ENCODE assay signal across 8 mouse cellular contexts in genomic region chr15:80254207-80254606, GRCm38 (mm10). TPM values are rescaled to one million over a fixed set of nuclear protein-coding genes. Genes with fewer than 3 reads are reported as not detected.
A peak's percentile ranks its signal among the peaks of the same experiment; 100 is the strongest.
DNase-seq lines count a peak whose midpoint lies in the region; ATAC-seq lines count a peak whose summit lies in the region.

No protein-coding gene starts in this region.

- peak overlapping the region; percentile 100 for H3K9ac ChIP-seq in neural tube, embryonic 11.5 days (ENCODE audit: low read length)
- peak overlapping the region; percentile 100 for H3K9ac ChIP-seq in heart, embryonic 14.5 days (ENCODE audit: low read length)
- peak overlapping the region; percentile 66 for H3K9ac ChIP-seq in limb, embryonic 11.5 days (ENCODE audit: low read length)
- H3K9ac ChIP-seq in midbrain, embryonic 15.5 days = peak overlapping the region; percentile 80

- peaks cover 16% of the 10 kb centered on the region for H3K36me3 ChIP-seq in neural tube, embryonic 11.5 days (ENCODE audit: control insufficient read depth, insufficient read depth, low read length)
- H3K36me3 ChIP-seq in heart, embryonic 14.5 days (ENCODE audit: control insufficient read depth, insufficient read depth, low read length) = peaks cover 74% of the 10 kb centered on the region
- H3K36me3 ChIP-seq in limb, embryonic 11.5 days (ENCODE audit: control insufficient read depth, insufficient read depth, low read length) = peaks cover 27% of the 10 kb centered on the region; the same call in 1 of the 2 replicates
- peaks cover 40% of the 10 kb centered on the region for H3K36me3 ChIP-seq in midbrain, embryonic 15.5 days (replicated peaks)

- DNase-seq in neural tube, embryonic 11.5 days (ENCODE audit: low spot score) = no peak
- DNase-seq in neural tube, embryonic 10.5 days (ENCODE audit: extremely low spot score, low spot score) = no peak
- DNase-seq in adrenal gland, postnatal 25 days = peak; percentile 81
- DNase-seq in limb, embryonic 11.5 days (ENCODE audit: low spot score) = no peak
- DNase-seq in ovary, postnatal 14 days (ENCODE audit: low spot score) = no peak
- no peak for DNase-seq in left cerebral cortex, adult 8-10 months (ENCODE audit: low spot score in 2 of 2)

- H3K9me3 ChIP-seq in neural tube, embryonic 11.5 days (ENCODE audit: control insufficient read depth, low read length) = no peaks in the 10 kb centered on the region
- no peaks in the 10 kb centered on the region for H3K9me3 ChIP-seq in heart, embryonic 14.5 days (ENCODE audit: control insufficient read depth, low read length)
- no peaks in the 10 kb centered on the region for H3K9me3 ChIP-seq in limb, embryonic 11.5 days (ENCODE audit: control insufficient read depth, low read length)
- H3K9me3 ChIP-seq in midbrain, embryonic 15.5 days = no peaks in the 10 kb centered on the region

- H3K4me2 ChIP-seq in neural tube, embryonic 11.5 days (ENCODE audit: low read depth) = peak overlapping the region; percentile 90
- H3K4me2 ChIP-seq in heart, embryonic 14.5 days (ENCODE audit: low read length) = peak overlapping the region; percentile 95
- peak overlapping the region; percentile 69 for H3K4me2 ChIP-seq in limb, embryonic 11.5 days (ENCODE audit: low read depth, severe bottlenecking)
- H3K4me2 ChIP-seq in midbrain, embryonic 15.5 days = peak overlapping the region; percentile 94

- H3K27me3 ChIP-seq in neural tube, embryonic 11.5 days (ENCODE audit: control insufficient read depth, insufficient read depth, low read length) = no peaks in the 10 kb centered on the region
- H3K27me3 ChIP-seq in heart, embryonic 14.5 days (ENCODE audit: control insufficient read depth, insufficient read depth, low read length) = no peaks in the 10 kb centered on the region
- no peaks in the 10 kb centered on the region for H3K27me3 ChIP-seq in limb, embryonic 11.5 days (ENCODE audit: control insufficient read depth, insufficient read depth, low read length)
- no peaks in the 10 kb centered on the region for H3K27me3 ChIP-seq in midbrain, embryonic 15.5 days (replicated peaks)

- peaks cover 15% of the 10 kb centered on the region for H3K4me1 ChIP-seq in neural tube, embryonic 11.5 days (ENCODE audit: control insufficient read depth, insufficient read depth, low read length)
- H3K4me1 ChIP-seq in heart, embryonic 14.5 days (ENCODE audit: control insufficient read depth in 2 of 2, insufficient read depth in 2 of 2, low read length in 2 of 2) = peaks cover 28 to 54% of the 10 kb centered on the region in 2 experiments
- peaks cover 27% of the 10 kb centered on the region for H3K4me1 ChIP-seq in limb, embryonic 11.5 days (ENCODE audit: control insufficient read depth, insufficient read depth, low read length)
- peaks cover 38% of the 10 kb centered on the region for H3K4me1 ChIP-seq in midbrain, embryonic 15.5 days

- H3K27ac ChIP-seq in neural tube, embryonic 11.5 days (ENCODE audit: low read depth, low read length) = peak overlapping the region; percentile 86
- H3K27ac ChIP-seq in heart, embryonic 14.5 days (replicated peaks in 1 of 2; ENCODE audit: control insufficient read depth in 1 of 2, insufficient read depth in 1 of 2, low read depth in 2 of 2, low read length in 2 of 2) = peak overlapping the region; percentile 95 to 99
- peak overlapping the region; percentile 58 for H3K27ac ChIP-seq in limb, embryonic 11.5 days (replicated peaks; ENCODE audit: low read depth, low read length)
- peak overlapping the region; percentile 100 for H3K27ac ChIP-seq in midbrain, embryonic 15.5 days

- no peak for ATAC-seq in neural tube, embryonic 11.5 days (ENCODE audit: insufficient read depth, low FRiP score, low TSS enrichment)
- ATAC-seq in heart, embryonic 14.5 days (ENCODE audit: insufficient number of reproducible peaks, insufficient read depth, low FRiP score, low read depth) = no peak
- ATAC-seq in limb, embryonic 11.5 days (ENCODE audit: insufficient number of reproducible peaks, low FRiP score, low TSS enrichment, low read depth) = no peak
- ATAC-seq in midbrain, embryonic 15.5 days (replicated peaks) = no peak

- 55% methylated on average over 6 of the region's 6 CpGs for WGBS in neural tube, embryonic 11.5 days
- WGBS in heart, embryonic 14.5 days = 27% methylated on average over 6 of the region's 6 CpGs
- 40% methylated on average over 6 of the region's 6 CpGs for WGBS in limb, embryonic 11.5 days
- 55% methylated on average over 6 of the region's 6 CpGs for WGBS in midbrain, embryonic 15.5 days

- peak overlapping the region; percentile 100 for H3K4me3 ChIP-seq in neural tube, embryonic 11.5 days (ENCODE audit: low read depth, low read length)
- peak overlapping the region; percentile 97 to 100 for H3K4me3 ChIP-seq in heart, embryonic 14.5 days (ENCODE audit: control insufficient read depth in 1 of 2, insufficient read depth in 1 of 2, low read depth in 1 of 2, low read length in 2 of 2)
- peak overlapping the region; percentile 100 for H3K4me3 ChIP-seq in limb, embryonic 11.5 days (ENCODE audit: low read depth, low read length)
- H3K4me3 ChIP-seq in midbrain, embryonic 15.5 days = peak overlapping the region; percentile 80

RNA-seq across cellular contexts. Expression of gene Atf4, which starts 0.8 kb away (rescaled TPM):
- 127 and 134 TPM in 2 replicates for polyA plus RNA-seq in neural tube, embryonic 11.5 days (2014; fragmentation: Nextera tagmentation; extraction: Ambion mirVana)
- total RNA-seq in adrenal gland, postnatal 25 days (2021) = 194 and 214 TPM in 2 replicates
- 69.6 and 71.5 TPM in 2 replicates for polyA plus RNA-seq in heart, embryonic 14.5 days (2014; fragmentation: Nextera tagmentation; extraction: Ambion mirVana)
- polyA plus RNA-seq in limb, embryonic 11.5 days (2014; fragmentation: Nextera tagmentation; extraction: Ambion mirVana) = 110 and 125 TPM in 2 replicates
- polyA plus RNA-seq in midbrain, embryonic 15.5 days (2015; fragmentation: Nextera tagmentation; extraction: Ambion mirVana) = 120 and 121 TPM in 2 replicates
- 100 to 1,000 TPM in 3 of 4 experiments, 10 to 100 TPM in 1; 98.1 to 118 (median 107) TPM for total RNA-seq in left cerebral cortex, adult 8-10 months (2022)

RNA-seq across cellular contexts. Expression of gene Rps19bp1, which starts 9.9 kb away (rescaled TPM):
- 70.3 and 76.9 TPM in 2 replicates for polyA plus RNA-seq in neural tube, embryonic 11.5 days (2014; fragmentation: Nextera tagmentation; extraction: Ambion mirVana)
- 36.2 and 37.9 TPM in 2 replicates for total RNA-seq in adrenal gland, postnatal 25 days (2021)
- polyA plus RNA-seq in heart, embryonic 14.5 days (2014; fragmentation: Nextera tagmentation; extraction: Ambion mirVana) = 41.5 and 45.9 TPM in 2 replicates
- 74.7 and 79.0 TPM in 2 replicates for polyA plus RNA-seq in limb, embryonic 11.5 days (2014; fragmentation: Nextera tagmentation; extraction: Ambion mirVana)
- 69.2 and 75.5 TPM in 2 replicates for polyA plus RNA-seq in midbrain, embryonic 15.5 days (2015; fragmentation: Nextera tagmentation; extraction: Ambion mirVana)
- 10 to 100 TPM; 32.5 to 39.3 (median 38.4) TPM for total RNA-seq in left cerebral cortex, adult 8-10 months (2022)

RNA-seq across cellular contexts. Expression of gene AC140267.1, which starts 18.6 kb away (rescaled TPM):
- not detected in 2 replicates for polyA plus RNA-seq in neural tube, embryonic 11.5 days (2014; fragmentation: Nextera tagmentation; extraction: Ambion mirVana)
- total RNA-seq in adrenal gland, postnatal 25 days (2021) = 16.0 TPM in 1 of 2 replicates, not detected in the other
- not detected in 2 replicates for polyA plus RNA-seq in heart, embryonic 14.5 days (2014; fragmentation: Nextera tagmentation; extraction: Ambion mirVana)
- not detected in 2 replicates for polyA plus RNA-seq in limb, embryonic 11.5 days (2014; fragmentation: Nextera tagmentation; extraction: Ambion mirVana)
- 2.3 TPM in 1 of 2 replicates, not detected in the other for polyA plus RNA-seq in midbrain, embryonic 15.5 days (2015; fragmentation: Nextera tagmentation; extraction: Ambion mirVana)
- total RNA-seq in left cerebral cortex, adult 8-10 months (2022) = 10 to 100 TPM in 2 of 4 experiments, 1 to 10 TPM in 2; 6.0 to 10.8 (median 9.5) TPM

RNA-seq across cellular contexts. Expression of gene Mief1, which starts 20.4 kb away (rescaled TPM):
- 41.8 and 47.3 TPM in 2 replicates for polyA plus RNA-seq in neural tube, embryonic 11.5 days (2014; fragmentation: Nextera tagmentation; extraction: Ambion mirVana)
- 40.2 and 50.5 TPM in 2 replicates for total RNA-seq in adrenal gland, postnatal 25 days (2021)
- 27.6 and 28.1 TPM in 2 replicates for polyA plus RNA-seq in heart, embryonic 14.5 days (2014; fragmentation: Nextera tagmentation; extraction: Ambion mirVana)
- 33.8 and 36.7 TPM in 2 replicates for polyA plus RNA-seq in limb, embryonic 11.5 days (2014; fragmentation: Nextera tagmentation; extraction: Ambion mirVana)
- 35.8 and 39.3 TPM in 2 replicates for polyA plus RNA-seq in midbrain, embryonic 15.5 days (2015; fragmentation: Nextera tagmentation; extraction: Ambion mirVana)
- 10 to 100 TPM; 30.2 to 33.7 (median 30.9) TPM for total RNA-seq in left cerebral cortex, adult 8-10 months (2022)

RNA-seq across cellular contexts. Expression of gene Cacna1i, which starts 32.8 kb away (rescaled TPM):
- polyA plus RNA-seq in neural tube, embryonic 11.5 days (2014; fragmentation: Nextera tagmentation; extraction: Ambion mirVana) = 0.05 and 0.09 TPM in 2 replicates
- 0.94 and 1.6 TPM in 2 replicates for total RNA-seq in adrenal gland, postnatal 25 days (2021)
- not detected in 2 replicates for polyA plus RNA-seq in heart, embryonic 14.5 days (2014; fragmentation: Nextera tagmentation; extraction: Ambion mirVana)
- polyA plus RNA-seq in limb, embryonic 11.5 days (2014; fragmentation: Nextera tagmentation; extraction: Ambion mirVana) = 0.01 TPM in 1 of 2 replicates, not detected in the other
- polyA plus RNA-seq in midbrain, embryonic 15.5 days (2015; fragmentation: Nextera tagmentation; extraction: Ambion mirVana) = 1.1 and 1.8 TPM in 2 replicates
- total RNA-seq in left cerebral cortex, adult 8-10 months (2022) = 10 to 100 TPM; 64.3 to 80.9 (median 66.4) TPM
